Mouse (Mus musculus) kidney, adult 2 months (tissue): ENCODE data around the gene Usp2. TPM values are rescaled to one million over a fixed set of nuclear protein-coding genes. Genes with fewer than 3 reads are reported as not detected.
A peak's percentile ranks its signal among the peaks of the same experiment; 100 is the strongest.

Source experiments
- DNase-seq: peaks from one replicate; pipeline ENCODE4 v3.0.0; 2021
- H3K27ac ChIP-seq: fragments of 200-500 bp; 2 replicates; pipeline ENCODE4 v1.5.1; 2012; ENCODE audit warnings: low read depth, low read length, control low read depth, inconsistent platforms; ENCODE audit not compliant: insufficient read depth
- H3K27me3 ChIP-seq: fragments of 200-500 bp; replicated peaks from 2 replicates; pipeline ENCODE4 v1.6.1; 2012; ENCODE audit warnings: mild to moderate bottlenecking, moderate library complexity, low read length, inconsistent platforms; ENCODE audit not compliant: control insufficient read depth, insufficient read depth
- H3K36me3 ChIP-seq: fragments of 200-500 bp; 2 replicates; pipeline ENCODE4 v1.6.1; 2012; ENCODE audit warnings: mild to moderate bottlenecking, moderate library complexity, low read length, inconsistent platforms; ENCODE audit not compliant: control insufficient read depth, insufficient read depth
- H3K4me1 ChIP-seq: fragments of 200-500 bp; 2 replicates; pipeline ENCODE4 v1.6.1; 2011; ENCODE audit warnings: low read length; ENCODE audit not compliant: control insufficient read depth, insufficient read depth
- H3K4me3 ChIP-seq: fragments of 200-500 bp; 2 replicates; pipeline ENCODE4 v1.5.1; 2011; ENCODE audit warnings: mild to moderate bottlenecking, low read depth, low read length, control low read depth; ENCODE audit not compliant: insufficient read depth
- CTCF ChIP-seq: fragments of 200-500 bp; conservative IDR thresholded peaks from 2 replicates; pipeline ENCODE4 v1.5.1; 2011; ENCODE audit warnings: low read depth, mild to moderate bottlenecking, control low read depth, low read length, moderate library complexity, mixed read lengths; ENCODE audit not compliant: insufficient read depth, insufficient read length
- POLR2A ChIP-seq: fragments of 200-500 bp; IDR thresholded peaks from one replicate; pipeline ENCODE4 v1.6.1; 2011; ENCODE audit warnings: low read depth, low read length, control low read depth
- WGBS: fragments of 180-500 bp; shearing (Covaris S2); methylation state at CpG from one replicate; pipeline ENCODE4 v1.1.7; 2018; 5-methylcytosine and 5-hydroxymethylcytosine counted together
- polyA plus RNA-seq: library from polyadenylated mRNA; depleted of rRNA; stranded (reverse); fragments of >200 nt; gene quantifications from 2 replicates; pipeline ENCODE4 v1.2.3, GENCODE M21; 2012; rRNA removed

Usp2 gene
- polyA plus RNA-seq, 1 experiment: 55.5 TPM

DNA sequence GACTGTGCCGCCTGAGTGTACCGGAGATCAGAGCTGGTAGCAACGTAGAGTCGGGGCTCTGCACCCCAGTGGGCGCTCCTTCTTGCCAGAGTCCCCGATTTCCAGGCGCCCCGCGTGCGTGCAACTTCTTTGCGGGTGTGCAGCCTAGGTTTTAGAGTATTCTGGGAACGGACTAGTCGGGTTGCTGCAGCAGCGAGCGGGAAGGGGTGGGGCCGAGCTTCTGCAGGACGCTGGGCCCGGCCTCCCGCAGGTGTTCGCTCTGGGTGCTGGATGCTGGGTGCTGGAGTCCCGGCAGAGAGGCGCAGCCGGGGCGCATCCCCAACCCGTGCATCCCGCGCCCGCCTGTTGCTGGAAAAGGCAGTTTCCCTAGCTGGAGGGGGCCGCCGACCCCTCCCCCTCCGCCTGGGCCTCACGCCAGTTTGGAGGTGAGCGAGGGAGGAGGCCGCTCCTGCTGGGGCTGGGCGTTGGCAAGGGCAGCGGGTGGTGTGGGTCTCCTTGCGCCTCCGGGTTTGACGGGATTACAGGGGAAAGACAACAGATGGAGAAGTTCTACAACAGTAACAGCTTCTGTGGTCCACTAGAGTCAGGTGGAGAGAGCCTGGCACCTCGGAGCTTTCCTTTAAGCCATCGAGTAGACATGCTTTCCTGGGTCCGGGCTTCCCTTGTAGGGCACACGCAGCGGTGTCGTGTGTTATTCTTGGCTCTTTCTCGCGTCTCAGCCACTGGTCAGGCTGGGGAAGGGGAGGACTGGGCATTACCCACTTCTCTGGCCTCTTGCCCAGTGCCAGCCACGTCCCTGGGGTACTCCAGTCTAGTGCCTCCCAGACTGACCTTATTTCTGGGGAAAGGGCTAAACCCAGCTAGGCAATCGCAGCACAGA lies 68.3 kb downstream of the Usp2 start:
- Histone ChIP-seq H3K27me3 (no peaks in the 10 kb centered on the region), H3K36me3 (no peaks in the 10 kb centered on the region), H3K4me3 (peak overlapping the region; percentile 68), H3K4me1 (peaks cover 14% of the 10 kb centered on the region; the same call in 1 of the 2 replicates), H3K27ac (0 out of 2 replicates have a peak overlapping the region, but pooled peaks have one; percentile 11)
- TF ChIP-seq POLR2A (no peak), CTCF (no peak)
- 2% methylated on average over 49 of the region's 49 CpGs for WGBS
- DNase-seq: peak; percentile 60

DNA sequence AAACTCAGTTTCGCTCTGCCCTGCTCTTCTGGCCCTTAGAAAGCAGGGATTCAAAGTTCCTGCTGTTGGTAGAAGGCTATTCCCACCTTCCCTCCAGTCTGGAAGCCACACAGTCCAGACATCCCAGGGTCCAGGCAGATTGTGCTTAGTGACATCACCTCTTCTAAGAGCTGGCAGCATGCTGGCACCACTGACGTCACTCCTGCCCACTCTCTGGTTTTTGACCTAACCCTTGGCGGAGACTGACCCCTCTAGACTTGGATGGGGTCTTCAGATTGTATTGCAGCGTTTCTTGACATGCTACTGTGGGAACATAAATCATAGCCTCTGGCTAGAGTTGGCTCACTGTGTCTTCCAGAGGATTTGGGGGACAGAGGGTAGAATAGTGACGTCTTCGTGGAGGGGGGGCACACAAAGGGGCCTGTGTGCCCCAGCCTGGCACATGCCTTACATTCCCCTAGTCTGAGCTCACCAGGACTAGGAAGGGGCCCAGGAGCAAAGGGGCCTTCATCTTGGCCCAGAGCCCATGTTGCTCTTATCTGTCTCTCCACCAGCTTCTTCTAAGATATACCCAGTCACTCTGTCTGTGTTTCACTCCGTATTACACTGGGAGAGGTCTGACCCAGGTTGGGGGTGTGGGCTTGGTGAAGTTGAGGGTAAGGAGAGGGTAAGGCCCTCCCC lies 69.0 kb downstream of the Usp2 start:
- no peaks in the 10 kb centered on the region for H3K27me3 ChIP-seq
- WGBS: 44% methylated on average over 7 of the region's 7 CpGs
- TF ChIP-seq CTCF: no peak
- TF ChIP-seq POLR2A: no peak

DNA sequence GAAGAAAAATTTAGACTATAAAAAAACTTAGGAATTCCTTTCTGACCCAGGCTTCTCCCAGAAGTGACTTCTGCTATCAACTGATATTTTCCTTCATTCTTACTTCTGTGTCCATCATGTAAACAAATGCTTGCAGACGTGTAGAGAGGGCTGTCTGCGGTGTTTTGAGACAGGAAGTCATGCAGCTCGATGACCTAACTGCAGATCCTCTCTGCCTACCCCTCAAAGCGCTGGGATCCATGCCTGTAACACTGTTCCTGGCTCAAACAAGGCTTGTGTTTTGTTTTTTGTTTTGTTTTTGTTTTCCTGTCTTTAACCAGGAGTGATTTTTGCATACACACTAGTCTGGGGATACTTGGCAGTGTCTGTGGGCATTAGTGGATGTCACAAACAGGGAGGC lies 71.0 kb downstream of the Usp2 start:
- no peak for DNase-seq
- 60% methylated on average over 4 of the region's 4 CpGs for WGBS
- H3K27me3 ChIP-seq: no peaks in the 10 kb centered on the region
- no peak for TF ChIP-seq CTCF
- no peak for TF ChIP-seq POLR2A
- no peak overlapping the region for H3K4me3 ChIP-seq
- no peak overlapping the region for H3K27ac ChIP-seq
- peaks cover 14% of the 10 kb centered on the region; the same call in 1 of the 2 replicates for H3K4me1 ChIP-seq
- H3K36me3 ChIP-seq: no peaks in the 10 kb centered on the region

More for the DNA sequence above, 69.0 kb downstream of the Usp2 start:
- H3K36me3 ChIP-seq: no peaks in the 10 kb centered on the region
- H3K4me3 ChIP-seq: peak overlapping the region; percentile 68
- no peak overlapping the region for H3K27ac ChIP-seq
- H3K4me1 ChIP-seq: peaks cover 14% of the 10 kb centered on the region; the same call in 1 of the 2 replicates
- DNase-seq: no peak

DNA sequence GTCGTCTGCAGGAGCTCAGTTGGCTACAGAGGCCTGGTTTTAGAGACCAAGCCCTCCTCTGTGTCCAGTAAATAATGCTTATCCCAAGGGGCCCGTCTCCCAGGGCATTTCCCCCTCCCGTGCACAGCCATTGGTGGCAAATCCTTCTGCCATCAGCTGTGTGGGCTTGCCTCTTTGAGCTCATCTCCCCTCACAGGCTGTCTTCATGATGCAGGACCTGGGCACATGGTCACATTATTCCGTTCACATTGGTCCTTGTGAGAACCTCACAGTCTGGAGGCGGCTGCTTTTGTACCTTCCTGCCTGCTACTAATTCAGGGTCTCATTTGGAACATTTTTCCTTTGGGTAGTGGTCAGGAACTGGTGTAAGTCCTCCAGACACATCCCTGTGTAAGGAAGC lies 75.1 kb downstream of the Usp2 start:
- TF ChIP-seq POLR2A (no peak), CTCF (no peak)
- Histone ChIP-seq H3K4me3 (no peak overlapping the region), H3K27ac (no peak overlapping the region), H3K27me3 (no peaks in the 10 kb centered on the region), H3K4me1 (no peaks in the 10 kb centered on the region), H3K36me3 (no peaks in the 10 kb centered on the region; the same call in 1 of the 2 replicates)
- WGBS: 80% methylated on average over 5 of the region's 5 CpGs
- no peak for DNase-seq

DNA sequence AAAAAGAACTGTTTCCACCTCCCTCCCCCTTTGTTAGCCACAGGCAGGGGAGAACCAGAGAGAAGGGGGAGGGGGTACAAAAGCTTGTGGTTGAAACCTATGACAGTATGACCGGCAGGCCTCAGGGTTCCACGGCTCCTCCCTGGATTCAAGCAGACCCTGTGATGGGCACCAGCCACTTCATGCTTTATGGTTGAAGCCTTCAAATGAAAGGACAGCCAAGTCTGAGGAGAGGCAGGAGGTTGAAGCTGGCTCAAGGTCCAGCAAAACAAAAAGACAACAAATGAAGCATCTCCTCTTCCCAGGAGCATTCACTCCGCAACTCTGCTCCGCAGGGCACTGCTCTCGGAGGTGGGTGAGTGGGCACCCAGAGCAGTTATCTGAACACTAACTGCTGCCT lies 76.6 kb downstream of the Usp2 start:
- no peak for DNase-seq
- no peak for TF ChIP-seq POLR2A
- no peak for TF ChIP-seq CTCF
- Histone ChIP-seq H3K27ac (no peak overlapping the region), H3K4me1 (no peaks in the 10 kb centered on the region), H3K4me3 (no peak overlapping the region), H3K36me3 (no peaks in the 10 kb centered on the region; the same call in 1 of the 2 replicates), H3K27me3 (no peaks in the 10 kb centered on the region)
- WGBS: 66% methylated on average over 5 of the region's 5 CpGs

DNA sequence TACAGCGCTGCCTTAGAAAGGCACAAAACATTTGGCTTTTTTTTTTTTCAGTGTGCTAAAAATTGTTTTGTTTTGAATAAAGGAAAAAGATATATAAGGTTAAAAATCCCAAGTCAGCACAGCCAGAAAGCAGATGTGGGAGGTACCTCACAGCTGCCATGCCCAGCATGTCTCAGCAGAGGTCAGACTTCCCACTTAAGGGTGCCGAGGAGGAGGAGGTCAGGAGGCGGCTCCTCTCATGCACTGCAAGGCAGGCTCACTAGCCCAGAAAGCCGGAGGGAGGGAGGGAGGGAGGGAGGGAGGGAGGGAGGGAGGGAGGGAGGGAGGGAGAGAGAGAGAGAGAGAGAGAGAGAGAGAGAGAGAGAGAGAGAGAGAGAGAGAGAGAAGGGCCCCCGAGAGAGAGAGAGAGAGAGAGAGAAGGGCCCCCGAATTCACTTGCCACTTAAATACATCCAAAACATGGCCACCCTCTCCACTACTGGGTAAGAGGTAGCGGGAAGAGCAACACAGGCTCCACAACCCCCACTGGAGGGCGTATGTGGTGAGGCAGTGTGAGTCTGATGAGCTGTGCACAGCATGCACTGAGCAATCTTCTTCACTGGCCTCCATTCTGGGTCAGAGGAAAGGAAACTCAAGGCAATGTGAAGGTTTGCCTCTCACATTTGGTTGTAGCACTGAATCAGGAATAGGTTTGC lies 77.3 kb downstream of the Usp2 start:
- H3K4me1 ChIP-seq: no peaks in the 10 kb centered on the region
- no peak overlapping the region for H3K4me3 ChIP-seq
- 27% methylated on average over 7 of the region's 8 CpGs for WGBS
- peak overlapping the region; percentile 3; the same call in 1 of the 2 replicates for H3K27ac ChIP-seq
- no peaks in the 10 kb centered on the region; the same call in 1 of the 2 replicates for H3K36me3 ChIP-seq
- DNase-seq: peak; percentile 67
- no peaks in the 10 kb centered on the region for H3K27me3 ChIP-seq
- TF ChIP-seq POLR2A (no peak), CTCF (peak; percentile 48; the same call in 1 of the 2 replicates)

DNA sequence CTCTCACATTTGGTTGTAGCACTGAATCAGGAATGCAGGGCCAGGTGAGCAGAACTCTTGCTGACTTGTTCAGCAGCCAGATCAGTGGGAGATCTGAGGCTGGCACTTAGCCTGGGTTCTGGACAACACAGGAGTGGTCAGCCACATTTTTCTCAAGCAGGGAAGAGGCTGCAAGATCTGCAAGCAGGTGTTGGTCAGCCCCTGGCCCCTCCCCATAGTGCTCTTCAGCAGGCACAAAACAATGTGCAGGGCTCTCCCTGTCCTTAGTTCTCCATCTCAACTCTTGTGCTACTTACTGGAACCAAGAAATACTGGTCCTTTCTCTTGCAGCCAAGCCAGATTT lies 77.9 kb downstream of the Usp2 start:
- Histone ChIP-seq H3K27ac (peak overlapping the region; percentile 3; the same call in 1 of the 2 replicates), H3K4me1 (no peaks in the 10 kb centered on the region), H3K36me3 (no peaks in the 10 kb centered on the region; the same call in 1 of the 2 replicates), H3K27me3 (no peaks in the 10 kb centered on the region), H3K4me3 (no peak overlapping the region)
- DNase-seq: no peak
- no peak for TF ChIP-seq POLR2A
- TF ChIP-seq CTCF: no peak

Other genes with a start within 250 kb of the Usp2 start
- 9.2 and 20.6 TPM in 2 replicates for gene Thy1, start 23.6 kb upstream of the Usp2 start, polyA plus RNA-seq
- gene Mfrp, start 34.7 kb downstream of the Usp2 start, polyA plus RNA-seq: 4.4 and 5.4 TPM in 2 replicates
- 16.8 and 19.6 TPM in 2 replicates for gene C1qtnf5, start 40.2 kb downstream of the Usp2 start, polyA plus RNA-seq
- not detected in 2 replicates for gene Gm49380, start 46.5 kb downstream of the Usp2 start, polyA plus RNA-seq
- gene Rnf26, start 46.5 kb downstream of the Usp2 start, polyA plus RNA-seq: 28.8 and 30.9 TPM in 2 replicates
- gene Mcam, start 67.4 kb downstream of the Usp2 start, polyA plus RNA-seq: 27.9 and 32.8 TPM in 2 replicates
- 6.6 and 8.1 TPM in 2 replicates for gene Cbl, start 167.0 kb downstream of the Usp2 start, polyA plus RNA-seq
- gene Ccdc153, start 173.7 kb downstream of the Usp2 start, polyA plus RNA-seq: not detected in 2 replicates
- 58.0 and 62.5 TPM in 2 replicates for gene Pdzd3, start 184.4 kb downstream of the Usp2 start, polyA plus RNA-seq
- gene Nlrx1, start 201.6 kb downstream of the Usp2 start, polyA plus RNA-seq: 15.2 and 17.4 TPM in 2 replicates
- 0.45 and 1.2 TPM in 2 replicates for gene Abcg4, start 221.6 kb downstream of the Usp2 start, polyA plus RNA-seq
- gene Hinfp, start 238.7 kb downstream of the Usp2 start, polyA plus RNA-seq: 14.4 and 17.8 TPM in 2 replicates